Mouse (Mus musculus) testis, adult 2 months (tissue): ENCODE measurements around the gene Frmd4a.

Source experiments
- CTCF ChIP-seq: fragments of 200-500 bp; IDR thresholded peaks from 2 replicates; pipeline ENCODE4 v1.5.1; 2012; ENCODE audit warnings: low read depth, mild to moderate bottlenecking, inconsistent platforms, low read length, moderate library complexity; ENCODE audit not compliant: control insufficient read depth, insufficient read depth, insufficient replicate concordance
- POLR2A ChIP-seq: fragments of 200-500 bp; IDR thresholded peaks from 2 replicates; pipeline ENCODE4 v1.6.1; 2012; ENCODE audit warnings: low read depth, mild to moderate bottlenecking, inconsistent platforms, low read length, moderate library complexity; ENCODE audit not compliant: control insufficient read depth

DNA sequence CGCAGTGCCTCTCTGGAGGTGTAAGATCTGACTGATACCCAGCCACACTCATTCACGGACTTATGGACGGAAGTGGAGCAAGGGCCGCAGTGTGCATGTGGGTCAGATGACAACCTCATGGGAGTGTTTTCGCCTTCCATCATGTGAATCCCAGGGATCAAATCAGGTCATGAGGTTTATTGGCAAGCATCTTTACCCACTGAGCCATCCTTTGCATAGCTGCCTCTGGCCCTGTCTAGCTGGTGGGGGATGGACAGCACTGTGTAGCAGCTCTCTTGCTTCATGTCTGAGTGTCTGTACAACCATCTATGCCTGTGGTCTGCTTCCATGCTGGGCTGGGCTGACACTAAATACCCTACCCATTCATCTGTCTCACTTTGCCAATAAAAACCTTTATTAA is 443.4 kb downstream of the Frmd4a start:
- TF ChIP-seq POLR2A (no peak), CTCF (no peak)
